36 mouse cellular contexts compared by ENCODE assay signal in genomic region chrX:74105916-74106315, GRCm38 (mm10). TPM values are rescaled to one million over a fixed set of nuclear protein-coding genes. Genes with fewer than 3 reads are reported as not detected.
DNase-seq lines count a peak whose midpoint lies in the region; TF ChIP-seq lines count a peak whose summit lies in the region.
"Had no signal": no experiment of that assay in that cellular context is flagged by ENCODE, and none has a peak within 500 bp of the region (broad histone marks: within the 10 kb centered on the region; RNA-seq: fewer than 3 reads in every experiment).

No protein-coding gene starts in this region.

- TF ChIP-seq CTCF in MEL (IDR thresholded peaks at IDR 0.05 in 2 of 3, conservative IDR thresholded peaks at IDR 0.05 in 1 of 3; ENCODE audit: control insufficient read depth in 1 of 3, insufficient read depth in 1 of 3, low read depth in 2 of 3, low read length in 3 of 3, poor library complexity in 1 of 3, severe bottlenecking in 1 of 3): no peak
- TF ChIP-seq CTCF in bone marrow macrophage, adult 2 months (IDR thresholded peaks at IDR 0.05; ENCODE audit: low read depth, low read length): no peak

- no peak for TF ChIP-seq POLR2A in MEL (IDR thresholded peaks at IDR 0.05; ENCODE audit: control insufficient read depth in 1 of 2, insufficient read depth in 1 of 2, low read depth in 1 of 2, low read length in 2 of 2, poor library complexity in 1 of 2)
- no peak for TF ChIP-seq POLR2A in bone marrow macrophage, adult 2 months (IDR thresholded peaks at IDR 0.05; ENCODE audit: borderline replicate concordance, low read depth, low read length)

- no peak for TF ChIP-seq RAD21 in MEL (IDR thresholded peaks at IDR 0.05; ENCODE audit: low read depth, low read length)

- DNase-seq in adrenal gland, adult 8-10 months: peak; percentile 2
- no peak for DNase-seq in adrenal gland, postnatal 25 days
- peak; percentile 64 for DNase-seq in 3T3-L1 (ENCODE audit: low read depth, low spot score)
- DNase-seq in MEL (ENCODE audit: low read depth, low spot score): peak; percentile 45
- DNase-seq in thymus, adult 18-20 months: no peak
- DNase-seq in ovary, adult 18-20 months (ENCODE audit: low spot score): no peak
- DNase-seq: cerebellum, adult 11-12 months; cerebellum, adult 8-10 months; cerebellum, postnatal 10 days; cerebellum, postnatal 36 days; embryo, embryonic 11 days; gastrocnemius, postnatal 10 days; gastrocnemius, postnatal 36 days; heart, adult 2 months; heart, postnatal 14 days; heart, postnatal 4 days; kidney, adult 18-20 months had no signal

- H3K27me3 ChIP-seq in MEL (ENCODE audit: control insufficient read depth in 1 of 2, insufficient read depth in 2 of 2, low read length in 2 of 2): no peaks in the 10 kb centered on the region
- H3K27me3 ChIP-seq: forebrain, embryonic 13.5 days had no signal

- no peak for TF ChIP-seq EP300 in MEL (IDR thresholded peaks at IDR 0.05; ENCODE audit: low read depth in 1 of 2, low read length in 2 of 2)

- no peak overlapping the region for H3K9ac ChIP-seq in MEL (ENCODE audit: control insufficient read depth, low read depth, low read length, poor library complexity, severe bottlenecking)
- H3K9ac ChIP-seq: embryonic facial prominence, embryonic 13.5 days; forebrain, embryonic 13.5 days; heart, embryonic 13.5 days; hindbrain, embryonic 14.5 days had no signal

- peaks cover 0 to 7% of the 10 kb centered on the region in 2 experiments; a peak in 2 of 4 replicates for H3K4me1 ChIP-seq in MEL (ENCODE audit: control insufficient read depth in 1 of 2, insufficient read depth in 2 of 2, low read length in 2 of 2)
- peaks cover 4% of the 10 kb centered on the region; the same call in 1 of the 2 replicates for H3K4me1 ChIP-seq in bone marrow macrophage, adult 2 months (ENCODE audit: control insufficient read depth, insufficient read depth, low read length)
- H3K4me1 ChIP-seq: embryonic facial prominence, embryonic 10.5 days; embryonic facial prominence, embryonic 13.5 days; forebrain, embryonic 13.5 days; heart, embryonic 10.5 days had no signal

- H3K27ac ChIP-seq in MEL (ENCODE audit: control insufficient read depth, low read depth, low read length): no peak overlapping the region
- peak overlapping the region; percentile 67 for H3K27ac ChIP-seq in bone marrow macrophage, adult 2 months (ENCODE audit: insufficient read depth, low read depth, low read length)
- H3K27ac ChIP-seq: embryonic facial prominence, embryonic 10.5 days; embryonic facial prominence, embryonic 13.5 days; forebrain, embryonic 13.5 days; heart, adult 2 months; heart, embryonic 10.5 days; heart, embryonic 13.5 days; hindbrain, embryonic 14.5 days; hindbrain, postnatal 0 days had no signal

- no peaks in the 10 kb centered on the region for H3K79me2 ChIP-seq in MEL (ENCODE audit: control insufficient read depth, insufficient read depth, low read length, poor library complexity)

- no peaks in the 10 kb centered on the region for H3K9me3 ChIP-seq in MEL (replicated peaks; ENCODE audit: insufficient read depth, low read length)
- H3K9me3 ChIP-seq: embryonic facial prominence, embryonic 10.5 days; embryonic facial prominence, embryonic 13.5 days; forebrain, embryonic 13.5 days; heart, embryonic 10.5 days; heart, embryonic 13.5 days had no signal

- H3K4me3 ChIP-seq in MEL (ENCODE audit: control insufficient read depth in 1 of 2, insufficient read depth in 1 of 2, low read depth in 2 of 2, low read length in 2 of 2): no peak overlapping the region
- no peak overlapping the region for H3K4me3 ChIP-seq in bone marrow macrophage, adult 2 months (ENCODE audit: insufficient read depth, low read length)
- H3K4me3 ChIP-seq: embryonic facial prominence, embryonic 10.5 days; embryonic facial prominence, embryonic 13.5 days; erythroblast, embryonic 14.5 days; forebrain, embryonic 13.5 days; heart, adult 2 months; heart, embryonic 10.5 days; heart, embryonic 13.5 days had no signal

- H3K36me3 ChIP-seq in MEL (ENCODE audit: control insufficient read depth in 1 of 2, insufficient read depth in 2 of 2, low read length in 2 of 2): peaks cover 0 to 7% of the 10 kb centered on the region in 2 experiments; a peak in 2 of 4 replicates
- H3K36me3 ChIP-seq: embryonic facial prominence, embryonic 10.5 days; embryonic facial prominence, embryonic 13.5 days; heart, embryonic 10.5 days; heart, embryonic 13.5 days had no signal

TF ChIP-seq in MEL, 35 proteins besides CTCF, POLR2A, EP300 and RAD21:
- TF ChIP-seq GABPA (IDR thresholded peaks at IDR 0.05; ENCODE audit: low read depth, low read length) (no peak), GATA1 (IDR thresholded peaks at IDR 0.05; ENCODE audit: low read depth, low read length) (no peak), CHD1 (IDR thresholded peaks at IDR 0.05; ENCODE audit: low read depth, low read length) (no peak), POLR2AphosphoS2 (IDR thresholded peaks at IDR 0.05; ENCODE audit: low read length) (no peak)

RNA-seq across cellular contexts. Expression of gene Opn1mw, which starts 21.3 kb away (rescaled TPM):
- total RNA-seq in adrenal gland, adult 8-10 months (2022): not detected
- not detected in 2 replicates for total RNA-seq in adrenal gland, postnatal 25 days (2021)
- not detected in 2 replicates for total RNA-seq in MEL (2012; rRNA removed)
- not detected for polyA plus RNA-seq in MEL (2012; ENCODE audit: insufficient read depth in 1 of 2, insufficient read length in 2 of 2, low read depth in 1 of 2, low replicate concordance in 2 of 2, missing spikeins in 1 of 2)
- polyA plus RNA-seq in bone marrow macrophage, adult 2 months (2012; ENCODE audit: insufficient read depth, insufficient read length, missing spikeins): not detected in 2 replicates
- total RNA-seq: adrenal gland, postnatal 36 days; gastrocnemius, adult 18-20 months; gastrocnemius, postnatal 10 days; gastrocnemius, postnatal 36 days; granulocyte monocyte progenitor cell, adult 5-6 weeks; heart, adult 2 months; heart, postnatal 14 days; heart, postnatal 4 days; hindbrain, postnatal 0 days had no signal
- polyA plus RNA-seq: brain, embryonic 14.5 days; CD4-positive, CD25-positive, alpha-beta regulatory T cell, adult 4 months; embryonic facial prominence, embryonic 10.5 days; embryonic facial prominence, embryonic 13.5 days; erythroblast, embryonic 14.5 days; forebrain, embryonic 13.5 days; forebrain, embryonic 16.5 days; heart, adult 2 months; heart, embryonic 10.5 days; heart, embryonic 13.5 days; heart, embryonic 16.5 days; hindbrain, embryonic 11.5 days; hindbrain, embryonic 14.5 days; hindbrain, postnatal 0 days; inflammation-experienced regulatory T-cells, adult 6 months; intestine, embryonic 16.5 days had no signal

RNA-seq across cellular contexts. Expression of gene Mecp2, which starts 29.2 kb away (rescaled TPM):
- 10 to 100 TPM; 37.8 to 56.5 (median 46.9) TPM for total RNA-seq in adrenal gland, adult 8-10 months (2022)
- 34.3 and 42.6 TPM in 2 replicates for total RNA-seq in adrenal gland, postnatal 25 days (2021)
- 12.5 and 16.2 TPM in 2 replicates for total RNA-seq in MEL (2012; rRNA removed)
- 10 to 100 TPM in 1 of 2 experiments, not detected in 1; 20.7 TPM for polyA plus RNA-seq in MEL (2012; ENCODE audit: insufficient read depth in 1 of 2, insufficient read length in 2 of 2, low read depth in 1 of 2, low replicate concordance in 2 of 2, missing spikeins in 1 of 2)
- polyA plus RNA-seq in bone marrow macrophage, adult 2 months (2012; ENCODE audit: insufficient read depth, insufficient read length, missing spikeins): 26.2 and 27.3 TPM in 2 replicates

Comparison
In these comparisons a context has a peak if more than half of its experiments do, and no peak if none do; other contexts are left out.
1. DNase-seq: peak in adrenal gland, adult 8-10 months (single experiment), 3T3-L1 (single experiment) and MEL (single experiment); none in adrenal gland, postnatal 25 days (single experiment), thymus, adult 18-20 months (0 of 2) and ovary, adult 18-20 months (single experiment).